Mouse (Mus musculus) lung, embryonic 14.5 days (tissue): ENCODE results near the gene Slc22a1. TPM values are rescaled to one million over a fixed set of nuclear protein-coding genes. Genes with fewer than 3 reads are reported as not detected.

Source experiments
- ATAC-seq: fragments of 200-750 bp; cut with Nextera tagmentation; 2 replicates; pipeline ENCODE4 v1.8.0; 2017; ENCODE audit warnings: mild to moderate bottlenecking, moderate TSS enrichment, moderate library complexity; ENCODE audit not compliant: insufficient read depth
- DNase-seq: peaks from one replicate; pipeline ENCODE4 v3.0.0-alpha.2; 2015
- H3K27ac ChIP-seq: fragments of 300-500 bp; sonication (generic); 2 replicates; pipeline ENCODE4 v1.5.1; 2014; ENCODE audit warnings: low read depth, mild to moderate bottlenecking, moderate library complexity
- H3K27me3 ChIP-seq: fragments of 300-500 bp; sonication (generic); 2 replicates; pipeline ENCODE4 v1.6.1; 2014; ENCODE audit warnings: low read length, control low read depth; ENCODE audit not compliant: insufficient read depth
- H3K36me3 ChIP-seq: fragments of 300-500 bp; sonication (generic); 2 replicates; pipeline ENCODE4 v1.6.1; 2014; ENCODE audit warnings: control low read depth; ENCODE audit not compliant: insufficient read depth
- H3K4me1 ChIP-seq: fragments of 300-500 bp; sonication (generic); 2 replicates; pipeline ENCODE4 v1.6.1; 2014; ENCODE audit warnings: antibody characterized with exemption, control low read depth; ENCODE audit not compliant: insufficient read depth
- H3K4me2 ChIP-seq: fragments of 300-500 bp; sonication (generic); 2 replicates; pipeline ENCODE4 v1.6.1; 2014; ENCODE audit warnings: mild to moderate bottlenecking
- H3K4me3 ChIP-seq: fragments of 300-500 bp; sonication (generic); 2 replicates; pipeline ENCODE4 v1.5.1; 2014; ENCODE audit warnings: low read depth, low read length
- H3K9ac ChIP-seq: fragments of 300-500 bp; sonication (generic); 2 replicates; pipeline ENCODE4 v1.6.1; 2014
- H3K9me3 ChIP-seq: fragments of 300-500 bp; sonication (generic); 2 replicates; pipeline ENCODE4 v1.6.1; 2016; ENCODE audit warnings: low read depth, low read length, control low read depth
- CTCF ChIP-seq: IDR thresholded peaks from 2 replicates; pipeline ENCODE4 v1.5.1; 2016; ENCODE audit warnings: antibody characterized with exemption, low read depth
- WGBS: fragments of 180-500 bp; shearing (Covaris S2); extraction: QIAGEN DNeasy Blood & Tissue Kit; methylation state at CpG from one replicate; pipeline ENCODE4 v1.1.7; 2014; 5-methylcytosine and 5-hydroxymethylcytosine counted together
- polyA plus RNA-seq: library from polyadenylated mRNA; unstranded; fragments of >200 nt; fragmentation: Nextera tagmentation; extraction: Ambion mirVana; gene quantifications from 2 replicates; pipeline ENCODE4 v1.2.1, GENCODE M21; 2014

Slc22a1 gene
- 1.2 and 5.1 TPM in 2 replicates for polyA plus RNA-seq

DNA sequence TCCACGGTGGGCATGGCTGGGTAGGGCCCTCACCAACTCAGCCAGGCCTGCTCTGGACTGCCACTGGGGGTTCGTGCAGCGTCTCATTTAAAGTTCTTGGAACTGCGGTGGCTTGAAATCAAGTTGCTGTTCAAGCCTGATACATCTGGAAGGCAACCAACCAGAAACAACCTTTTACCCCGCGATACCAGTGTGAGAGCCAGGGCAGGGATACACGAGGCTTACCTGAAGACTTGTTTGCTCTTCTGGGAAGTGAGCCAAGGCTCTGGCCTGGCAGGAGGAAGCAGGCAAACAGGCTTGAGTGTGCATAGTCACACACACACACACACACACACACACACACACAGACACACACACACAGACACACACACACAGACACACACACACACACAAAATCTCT is at the start of gene Slc22a1:
Gene Slc22a1, minus strand, starts transcription at position 184 of the 400 bp plus-strand sequence.
- DNase-seq (peak; percentile 68), ATAC-seq (no peak)
- WGBS: 68% methylated on average over 7 of the region's 7 CpGs
- TF ChIP-seq CTCF: no peak
- Histone ChIP-seq H3K36me3 (peaks cover 2% of the 10 kb centered on the region; the same call in 1 of the 2 replicates), H3K27me3 (no peaks in the 10 kb centered on the region), H3K9ac (no peak within 1 kb of the TSS), H3K9me3 (no peaks in the 10 kb centered on the region), H3K4me2 (no peak within 1 kb of the TSS), H3K4me1 (no peaks in the 10 kb centered on the region), H3K4me3 (no peak within 1 kb of the TSS), H3K27ac (no peak within 1 kb of the TSS)

DNA sequence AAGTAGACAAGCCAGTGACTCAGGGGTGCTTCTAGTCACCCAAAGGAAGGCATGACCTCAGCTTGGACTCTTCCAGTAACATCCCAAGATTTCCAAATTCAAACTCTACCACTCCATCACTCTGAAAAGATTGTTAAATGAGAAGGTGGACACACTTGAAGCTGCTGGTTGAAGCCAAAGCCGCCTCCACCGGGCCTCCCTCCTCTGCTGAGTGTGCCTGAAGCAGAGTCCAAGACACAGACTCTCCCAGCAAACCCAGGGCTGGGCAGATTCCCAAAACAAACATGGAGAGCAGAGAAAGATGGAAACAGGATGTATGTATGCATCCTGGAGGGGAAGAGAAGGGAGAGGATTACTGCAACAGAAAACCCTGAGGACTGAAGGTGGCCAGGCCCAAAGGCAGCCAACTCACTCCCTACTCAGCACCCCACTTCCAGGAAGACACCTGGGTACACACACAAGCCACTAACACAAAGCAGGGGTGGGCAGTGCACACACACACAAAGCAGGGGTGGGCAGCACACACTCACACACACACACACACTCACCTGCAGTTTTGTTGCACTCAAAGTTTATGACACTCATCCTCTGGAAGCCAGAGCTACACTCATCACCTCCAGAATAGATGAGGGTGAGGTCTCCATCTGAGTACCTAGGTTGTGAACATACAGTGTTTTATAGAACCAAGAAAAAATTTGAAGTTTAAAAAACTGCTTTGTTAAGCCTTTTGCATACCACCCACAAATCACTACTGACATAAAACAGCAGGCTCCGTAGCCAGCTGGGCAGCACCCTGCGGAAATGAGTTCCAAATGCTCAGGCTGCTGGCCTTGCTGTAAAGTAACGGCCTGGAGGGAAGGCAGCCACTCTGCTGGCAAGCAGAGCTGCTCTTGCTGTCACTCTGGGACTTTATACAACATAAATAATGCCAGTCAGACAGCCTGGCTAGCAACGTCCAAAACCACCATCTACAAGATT is 49.4 kb upstream of the Slc22a1 start:
- DNase-seq (peak; percentile 84), ATAC-seq (peak; percentile 61)
- H3K9ac ChIP-seq: no peak overlapping the region
- peaks cover 35% of the 10 kb centered on the region for H3K4me1 ChIP-seq
- peaks cover 65% of the 10 kb centered on the region for H3K36me3 ChIP-seq
- H3K27me3 ChIP-seq: no peaks in the 10 kb centered on the region
- H3K9me3 ChIP-seq: no peaks in the 10 kb centered on the region
- no peak for TF ChIP-seq CTCF
- H3K4me2 ChIP-seq: peak overlapping the region; percentile 31; the same call in 1 of the 2 replicates
- H3K4me3 ChIP-seq: no peak overlapping the region
- peak overlapping the region; percentile 92 for H3K27ac ChIP-seq
- 20% methylated on average over 6 of the region's 6 CpGs for WGBS

DNA sequence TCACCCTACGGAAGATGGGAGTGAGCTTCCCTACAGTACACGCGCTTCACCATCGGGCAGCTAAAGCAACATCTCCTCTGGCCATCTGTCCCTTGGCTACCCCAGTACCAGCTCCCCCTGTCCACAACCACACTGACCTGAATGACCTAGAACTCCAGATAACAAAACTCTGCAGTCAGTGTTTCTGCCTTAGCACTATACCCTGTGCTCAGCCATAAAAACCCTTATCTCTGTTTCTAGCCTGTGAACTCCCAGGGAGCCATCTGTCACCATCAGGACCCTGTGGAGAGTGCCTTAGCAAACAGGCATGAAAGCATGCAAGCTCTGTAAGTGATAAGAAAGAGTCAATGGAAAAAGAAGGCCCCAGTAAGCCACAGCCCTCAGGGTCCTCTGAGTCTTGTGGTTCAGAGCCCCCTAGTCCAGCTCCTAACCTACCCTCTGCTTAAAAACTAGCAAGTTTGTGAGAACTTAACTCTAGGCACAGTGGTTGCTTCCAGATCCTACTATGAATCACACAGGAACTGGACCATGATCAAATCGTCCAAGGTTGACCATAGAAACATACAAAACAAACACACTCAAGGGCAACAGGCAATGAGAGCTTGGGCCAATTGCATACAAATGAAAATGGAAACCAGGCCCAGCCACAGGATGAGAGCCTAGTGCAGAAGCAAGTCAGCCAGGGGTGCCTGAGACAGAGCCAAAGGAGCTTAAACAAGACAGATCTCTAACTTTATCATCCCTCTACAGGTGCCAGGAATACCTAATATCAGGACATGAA is 48.5 kb upstream of the Slc22a1 start:
- no peak overlapping the region for H3K4me3 ChIP-seq
- H3K4me1 ChIP-seq: peaks cover 35% of the 10 kb centered on the region
- no peaks in the 10 kb centered on the region for H3K27me3 ChIP-seq
- TF ChIP-seq CTCF: no peak
- H3K9ac ChIP-seq: no peak overlapping the region
- peak overlapping the region; percentile 92 for H3K27ac ChIP-seq
- no peak overlapping the region for H3K4me2 ChIP-seq
- no peak for ATAC-seq
- peaks cover 68% of the 10 kb centered on the region for H3K36me3 ChIP-seq
- WGBS: 42% methylated on average over 5 of the region's 5 CpGs
- H3K9me3 ChIP-seq: no peaks in the 10 kb centered on the region
- DNase-seq: no peak

DNA sequence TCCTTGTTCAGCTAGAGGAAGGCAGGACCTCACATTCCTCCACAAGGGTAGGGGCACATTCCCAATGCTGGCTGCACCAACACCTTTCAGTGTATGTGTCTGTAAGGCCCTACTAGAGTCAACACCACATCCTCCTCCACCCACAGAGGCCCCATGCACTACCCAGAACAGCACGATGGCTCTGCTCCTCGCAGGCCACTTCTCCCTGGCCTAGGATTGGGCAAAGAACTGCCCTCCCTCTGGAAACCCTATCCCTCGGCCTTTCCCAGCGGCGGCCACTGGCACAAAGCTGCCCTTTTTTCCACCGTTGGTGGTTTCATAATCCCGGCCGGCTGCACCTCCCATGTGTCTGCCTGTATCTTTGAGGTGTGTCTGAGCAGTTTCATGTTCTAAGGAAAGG is 47.0 kb upstream of the Slc22a1 start:
- Histone ChIP-seq H3K27ac (peak overlapping the region; percentile 69; the same call in 1 of the 2 replicates), H3K9ac (no peak overlapping the region), H3K9me3 (no peaks in the 10 kb centered on the region), H3K4me3 (no peak overlapping the region), H3K27me3 (no peaks in the 10 kb centered on the region), H3K4me1 (peaks cover 32% of the 10 kb centered on the region), H3K4me2 (no peak overlapping the region), H3K36me3 (peaks cover 77% of the 10 kb centered on the region)
- DNase-seq (peak; percentile 34), ATAC-seq (peak; percentile 35)
- 40% methylated on average over 8 of the region's 8 CpGs for WGBS
- TF ChIP-seq CTCF: no peak

DNA sequence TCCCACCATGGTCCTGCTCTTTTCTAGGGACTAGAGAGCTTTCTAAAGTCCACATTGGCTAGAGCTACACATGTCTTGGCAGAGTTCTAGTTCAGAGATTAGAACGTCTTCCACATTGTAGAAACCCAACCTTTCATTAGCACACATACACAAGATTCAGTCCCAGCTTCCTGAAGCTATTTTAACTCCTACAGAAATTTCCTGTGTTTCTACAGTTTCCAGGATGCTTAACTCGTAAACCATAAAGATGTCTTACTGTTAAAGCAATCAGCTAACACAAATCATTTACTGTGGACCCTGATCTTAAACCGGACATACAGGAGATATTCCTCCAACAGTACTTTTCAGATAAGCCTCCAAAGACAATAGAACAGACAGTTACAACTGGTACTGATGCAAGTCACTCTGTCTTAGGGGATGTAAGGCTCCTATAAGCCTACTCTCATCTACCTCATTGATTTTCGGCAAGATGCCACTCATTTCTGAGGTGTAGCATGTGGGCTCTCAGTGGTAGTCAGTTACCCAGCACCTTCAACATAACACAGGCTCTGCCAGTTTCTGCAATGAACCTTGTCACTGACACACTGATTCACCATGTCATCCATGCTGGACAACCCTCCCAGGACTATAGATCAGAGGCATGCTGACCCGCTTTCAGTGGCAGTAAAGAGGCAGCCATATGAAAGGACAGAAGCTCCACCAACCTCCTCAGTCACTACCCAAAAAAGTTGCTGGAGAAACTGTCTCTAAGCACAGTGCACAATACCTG is 45.7 kb upstream of the Slc22a1 start:
- peaks cover 83% of the 10 kb centered on the region for H3K36me3 ChIP-seq
- peak; percentile 35 for DNase-seq

DNA sequence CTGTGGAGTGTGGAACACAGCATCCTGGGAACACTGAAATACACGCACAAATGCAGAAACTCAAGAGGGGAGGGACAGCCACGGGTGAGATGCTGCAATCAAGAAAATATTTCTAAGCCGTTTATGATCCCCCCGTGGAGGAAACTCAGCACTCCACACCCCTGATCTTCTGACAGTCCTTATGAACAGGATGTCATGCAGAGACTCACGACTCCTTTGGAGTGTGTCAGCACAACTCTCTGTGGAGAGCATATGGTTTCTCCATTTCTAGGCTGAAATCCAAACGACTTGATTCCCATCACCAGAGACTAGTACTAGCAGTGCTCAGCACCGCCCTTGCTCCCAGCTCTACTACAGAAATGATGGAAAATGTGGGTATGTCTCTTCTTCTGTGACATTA is 42.6 kb upstream of the Slc22a1 start:
- H3K4me3 ChIP-seq: no peak overlapping the region
- peaks cover 4% of the 10 kb centered on the region; the same call in 1 of the 2 replicates for H3K4me1 ChIP-seq
- no peaks in the 10 kb centered on the region for H3K9me3 ChIP-seq
- H3K36me3 ChIP-seq: peaks cover 90% of the 10 kb centered on the region
- H3K9ac ChIP-seq: no peak overlapping the region
- 50% methylated on average over 7 of the region's 7 CpGs for WGBS
- no peak overlapping the region; the same call in 1 of the 2 replicates for H3K27ac ChIP-seq
- DNase-seq: peak; percentile 50
- H3K4me2 ChIP-seq: no peak overlapping the region
- no peaks in the 10 kb centered on the region for H3K27me3 ChIP-seq
- ATAC-seq: no peak
- TF ChIP-seq CTCF: no peak

More for the DNA sequence above, 45.7 kb upstream of the Slc22a1 start:
- no peak overlapping the region for H3K9ac ChIP-seq
- TF ChIP-seq CTCF: no peak
- ATAC-seq: no peak
- H3K4me3 ChIP-seq: no peak overlapping the region
- no peak overlapping the region for H3K4me2 ChIP-seq
- WGBS: 75% methylated on average over 5 of the region's 5 CpGs
- peak overlapping the region; percentile 69; the same call in 1 of the 2 replicates for H3K27ac ChIP-seq
- no peaks in the 10 kb centered on the region for H3K27me3 ChIP-seq
- H3K4me1 ChIP-seq: peaks cover 32% of the 10 kb centered on the region
- no peaks in the 10 kb centered on the region for H3K9me3 ChIP-seq
